Mouse (Mus musculus): Measurements from ENCODE around the gene Actr5. TPM values are rescaled to one million over a fixed set of nuclear protein-coding genes. Genes with fewer than 3 reads are reported as not detected.
A peak's percentile ranks its signal among the peaks of the same experiment; 100 is the strongest.

Actr5 gene
- polyA plus RNA-seq, 1 experiment from 2014 or later, result 16.6 TPM

DNA sequence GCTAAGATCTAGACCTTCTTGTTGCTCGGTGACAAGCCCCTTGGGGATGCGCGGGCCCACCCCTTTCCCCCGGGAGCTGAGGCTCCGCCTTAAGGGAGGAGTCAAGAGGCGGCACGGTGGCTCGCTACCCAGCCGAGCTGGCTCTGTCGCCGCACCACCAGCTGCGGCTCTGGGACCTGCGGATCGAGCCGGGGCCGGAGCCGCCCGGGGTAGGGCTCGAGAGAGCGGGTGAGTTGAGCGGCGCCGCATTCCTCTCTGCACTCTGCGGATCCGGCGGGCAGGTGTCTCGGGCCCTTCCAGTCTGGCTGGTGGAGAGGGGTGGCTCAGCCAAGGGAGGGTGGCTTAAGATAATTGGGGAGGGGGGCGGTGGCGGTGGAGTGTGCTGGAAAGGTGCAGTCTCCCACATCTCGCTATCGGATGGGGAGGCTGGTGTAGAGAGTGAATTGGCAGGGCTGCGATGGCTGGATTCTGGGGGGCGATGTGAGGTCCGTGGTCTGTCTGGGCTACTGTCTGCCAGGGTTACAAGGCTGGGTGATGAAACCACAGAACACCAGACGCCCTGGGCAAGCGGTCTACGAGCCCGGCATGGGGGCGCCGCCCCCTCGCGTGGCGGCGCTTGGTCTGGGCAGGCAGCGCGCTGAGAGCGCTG is 42.5 kb downstream of the Actr5 start:
- H3K9me3 ChIP-seq (ENCODE audit: control insufficient read depth, low read length), result no peaks in the 10 kb centered on the region
- no peak overlapping the region for H3K27ac ChIP-seq (ENCODE audit: low read depth, low read length)
- peak overlapping the region; percentile 45 for H3K4me3 ChIP-seq (ENCODE audit: low read depth, low read length)
- peak; percentile 79 for ATAC-seq (ENCODE audit: insufficient read depth, low FRiP score, low TSS enrichment)
- peaks cover 7% of the 10 kb centered on the region; the same call in 1 of the 2 replicates for H3K4me1 ChIP-seq (ENCODE audit: control insufficient read depth, insufficient read depth, low read length)
- H3K27me3 ChIP-seq (ENCODE audit: control insufficient read depth, insufficient read depth, low read length), result peaks cover 18% of the 10 kb centered on the region
- H3K4me2 ChIP-seq (ENCODE audit: low read depth), result peak overlapping the region; percentile 100
- H3K9ac ChIP-seq (ENCODE audit: low read length), result peak overlapping the region; percentile 51
- WGBS, result under 1% methylated on average over 44 of the region's 47 CpGs
- DNase-seq (ENCODE audit: low spot score), result peak; percentile 78
- H3K36me3 ChIP-seq (ENCODE audit: control insufficient read depth, insufficient read depth, low read length), result no peaks in the 10 kb centered on the region

GRCm38 (mm10) chr2:158667671-158668432 is 43.2 kb downstream of the Actr5 start:
- under 1% methylated on average over 54 of the region's 54 CpGs for WGBS
- H3K9me3 ChIP-seq (ENCODE audit: control insufficient read depth, low read length), result no peaks in the 10 kb centered on the region
- H3K4me2 ChIP-seq (ENCODE audit: low read depth), result peak overlapping the region; percentile 100
- no peaks in the 10 kb centered on the region for H3K36me3 ChIP-seq (ENCODE audit: control insufficient read depth, insufficient read depth, low read length)
- peaks cover 10% of the 10 kb centered on the region for H3K4me1 ChIP-seq (ENCODE audit: control insufficient read depth, insufficient read depth, low read length)
- peak overlapping the region; percentile 51 for H3K9ac ChIP-seq (ENCODE audit: low read length)
- H3K27ac ChIP-seq (ENCODE audit: low read depth, low read length), result no peak overlapping the region
- peaks cover 18% of the 10 kb centered on the region for H3K27me3 ChIP-seq (ENCODE audit: control insufficient read depth, insufficient read depth, low read length)
- ATAC-seq (ENCODE audit: insufficient read depth, low FRiP score, low TSS enrichment) (peak; percentile 61), DNase-seq (ENCODE audit: low spot score) (peak; percentile 71)
- H3K4me3 ChIP-seq (ENCODE audit: low read depth, low read length), result peak overlapping the region; percentile 45

DNA sequence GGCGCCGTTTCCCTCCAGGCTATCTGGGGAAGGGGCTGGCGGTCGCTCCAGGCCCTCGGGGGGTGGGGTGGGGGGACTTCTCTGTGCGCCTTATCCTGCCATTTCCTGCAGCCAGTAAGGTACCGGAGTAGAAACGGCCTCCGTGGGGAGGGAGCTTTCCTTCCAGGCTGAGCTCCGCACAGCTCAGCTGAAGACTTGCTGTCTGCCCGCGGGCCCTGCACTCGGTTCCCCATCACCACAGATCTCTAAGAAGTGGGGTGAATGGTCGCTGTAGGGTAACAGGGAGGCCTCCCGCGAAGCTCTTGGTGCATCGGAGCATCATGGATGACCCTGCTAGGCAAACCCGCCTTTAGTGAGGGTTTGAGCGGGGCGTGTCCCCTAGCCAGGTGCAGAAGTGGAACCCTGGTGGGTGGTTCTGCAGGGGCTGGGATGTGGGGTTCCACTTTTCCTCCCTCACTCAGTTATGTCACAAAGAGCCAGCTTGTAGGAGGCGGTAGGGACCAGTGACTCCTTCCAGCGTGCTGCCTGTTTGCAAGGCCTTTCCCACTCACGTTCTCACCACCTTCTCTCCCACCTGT is 43.8 kb downstream of the Actr5 start:
- ATAC-seq (ENCODE audit: insufficient read depth, low FRiP score, low TSS enrichment), result peak; percentile 21; the same call in 1 of the 2 replicates
- Histone ChIP-seq H3K36me3 (ENCODE audit: control insufficient read depth, insufficient read depth, low read length) (no peaks in the 10 kb centered on the region), H3K9me3 (ENCODE audit: control insufficient read depth, low read length) (no peaks in the 10 kb centered on the region), H3K9ac (ENCODE audit: low read length) (peak overlapping the region; percentile 51), H3K4me1 (ENCODE audit: control insufficient read depth, insufficient read depth, low read length) (peaks cover 17% of the 10 kb centered on the region), H3K4me3 (ENCODE audit: low read depth, low read length) (peak overlapping the region; percentile 45), H3K27ac (ENCODE audit: low read depth, low read length) (no peak overlapping the region), H3K4me2 (ENCODE audit: low read depth) (peak overlapping the region; percentile 100), H3K27me3 (ENCODE audit: control insufficient read depth, insufficient read depth, low read length) (peaks cover 18% of the 10 kb centered on the region)
- no peak for DNase-seq (ENCODE audit: low spot score)
- 7% methylated on average over 23 of the region's 23 CpGs for WGBS

DNA sequence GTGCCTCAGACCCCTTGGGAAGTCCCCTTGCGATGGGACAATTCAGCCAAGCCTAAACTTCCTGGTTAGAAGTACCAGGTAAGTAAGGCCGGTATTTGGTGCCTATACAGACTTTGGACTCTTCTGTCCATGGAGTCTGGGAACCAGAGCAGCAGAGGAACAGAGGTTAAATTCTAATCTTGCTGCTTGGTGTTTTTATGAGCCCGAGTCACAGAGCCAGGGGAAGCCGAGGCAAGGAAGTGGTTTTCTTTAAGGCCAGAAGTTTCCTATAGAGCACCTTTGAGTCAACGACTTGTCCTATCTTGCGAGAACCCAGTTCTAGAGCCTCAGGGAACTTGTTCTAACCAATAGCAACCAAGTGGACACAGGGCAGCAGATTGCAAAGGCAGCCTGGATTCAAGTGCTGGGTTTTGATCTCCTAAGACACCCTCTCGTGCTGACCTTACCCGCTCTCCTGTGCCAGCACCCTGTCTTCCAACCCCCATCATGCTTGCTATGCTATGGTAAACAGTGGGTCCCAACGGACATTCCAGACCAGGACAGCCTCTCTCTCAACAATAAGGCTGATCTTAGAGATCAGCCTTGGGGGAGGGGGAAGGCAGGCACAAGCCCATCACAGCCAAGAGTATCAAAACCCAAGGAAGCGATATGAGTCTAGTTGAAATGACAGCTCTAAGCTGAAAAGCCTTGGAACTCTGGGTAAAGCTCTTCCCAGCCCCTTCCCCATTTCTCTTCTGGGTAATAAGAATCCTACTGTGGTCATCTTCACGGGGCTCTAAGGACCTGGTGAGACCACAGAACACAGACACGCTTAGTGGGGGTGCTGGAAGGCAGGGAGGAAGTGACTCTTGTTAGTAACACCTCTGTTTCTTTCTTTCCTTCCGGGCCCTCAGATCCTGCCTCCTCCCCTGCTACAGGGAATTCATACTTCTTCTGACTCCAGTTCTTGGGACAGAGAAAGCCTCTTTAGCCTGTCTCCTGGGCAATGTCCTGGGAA is 44.8 kb downstream of the Actr5 start:
- DNase-seq (ENCODE audit: low spot score) (no peak), ATAC-seq (ENCODE audit: insufficient read depth, low FRiP score, low TSS enrichment) (no peak)
- no peak overlapping the region for H3K27ac ChIP-seq (ENCODE audit: low read depth, low read length)
- no peaks in the 10 kb centered on the region for H3K36me3 ChIP-seq (ENCODE audit: control insufficient read depth, insufficient read depth, low read length)
- H3K27me3 ChIP-seq (ENCODE audit: control insufficient read depth, insufficient read depth, low read length), result peaks cover 18% of the 10 kb centered on the region
- no peak overlapping the region for H3K9ac ChIP-seq (ENCODE audit: low read length)
- H3K4me3 ChIP-seq (ENCODE audit: low read depth, low read length), result no peak overlapping the region
- H3K9me3 ChIP-seq (ENCODE audit: control insufficient read depth, low read length), result no peaks in the 10 kb centered on the region
- 61% methylated on average over 13 of the region's 13 CpGs for WGBS
- H3K4me2 ChIP-seq (ENCODE audit: low read depth), result no peak overlapping the region
- peaks cover 17% of the 10 kb centered on the region for H3K4me1 ChIP-seq (ENCODE audit: control insufficient read depth, insufficient read depth, low read length)

DNA sequence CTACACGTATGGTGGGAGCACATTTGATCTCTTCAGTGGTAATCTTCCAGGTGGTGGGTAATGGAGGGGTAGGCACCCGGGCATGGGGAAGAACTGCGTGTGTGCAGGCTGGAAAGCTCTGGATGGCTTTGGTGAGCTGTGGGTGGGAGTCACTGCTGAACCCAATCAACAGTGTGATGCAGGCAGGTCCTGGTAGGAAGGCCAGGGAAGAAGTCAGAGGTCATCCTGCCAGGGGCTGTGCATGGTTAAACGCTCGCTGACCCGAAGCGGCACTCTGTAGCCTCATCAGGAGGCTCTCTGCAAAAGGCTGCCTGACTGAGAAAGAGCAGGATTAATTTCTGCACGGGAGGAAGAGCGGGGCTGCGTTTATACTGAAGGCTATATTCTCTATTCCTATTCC is 45.9 kb downstream of the Actr5 start:
- ATAC-seq (ENCODE audit: insufficient read depth, low FRiP score, low TSS enrichment), result no peak
- H3K27me3 ChIP-seq (ENCODE audit: control insufficient read depth, insufficient read depth, low read length), result peaks cover 18% of the 10 kb centered on the region
- H3K4me2 ChIP-seq (ENCODE audit: low read depth), result no peak overlapping the region
- DNase-seq (ENCODE audit: low spot score), result no peak
- H3K27ac ChIP-seq (ENCODE audit: low read depth, low read length), result no peak overlapping the region
- H3K9me3 ChIP-seq (ENCODE audit: control insufficient read depth, low read length), result no peaks in the 10 kb centered on the region
- no peak overlapping the region for H3K9ac ChIP-seq (ENCODE audit: low read length)
- 30% methylated on average over 10 of the region's 10 CpGs for WGBS
- H3K36me3 ChIP-seq (ENCODE audit: control insufficient read depth, insufficient read depth, low read length), result no peaks in the 10 kb centered on the region
- H3K4me3 ChIP-seq (ENCODE audit: low read depth, low read length), result no peak overlapping the region
- peaks cover 17% of the 10 kb centered on the region for H3K4me1 ChIP-seq (ENCODE audit: control insufficient read depth, insufficient read depth, low read length)

DNA sequence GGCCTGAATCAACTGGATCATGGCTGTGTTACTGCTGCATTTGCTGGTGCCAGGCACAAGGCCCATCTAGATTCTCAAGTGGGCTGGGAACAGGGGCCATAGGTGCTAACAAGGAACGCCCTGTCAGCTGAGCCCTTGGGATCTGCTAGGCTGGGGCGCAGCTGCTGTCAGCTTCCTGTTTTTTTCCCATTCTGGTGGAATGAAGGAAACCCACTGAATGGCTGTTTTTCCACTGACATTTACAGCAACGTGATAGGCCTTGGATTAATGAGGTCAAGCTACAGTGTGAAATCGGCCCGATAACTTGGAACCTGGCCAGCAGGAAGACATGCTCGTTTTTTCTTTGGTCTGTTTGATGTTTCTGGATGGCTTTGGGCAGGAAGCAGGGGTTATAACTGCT is 48.1 kb downstream of the Actr5 start:
- Histone ChIP-seq H3K27ac (ENCODE audit: low read depth, low read length) (0 out of 2 replicates have a peak overlapping the region, but pooled peaks have one; percentile 10), H3K4me2 (ENCODE audit: low read depth) (no peak overlapping the region), H3K9me3 (ENCODE audit: control insufficient read depth, low read length) (no peaks in the 10 kb centered on the region), H3K4me3 (ENCODE audit: low read depth, low read length) (no peak overlapping the region), H3K4me1 (ENCODE audit: control insufficient read depth, insufficient read depth, low read length) (peaks cover 16% of the 10 kb centered on the region), H3K27me3 (ENCODE audit: control insufficient read depth, insufficient read depth, low read length) (peaks cover 14% of the 10 kb centered on the region), H3K9ac (ENCODE audit: low read length) (no peak overlapping the region), H3K36me3 (ENCODE audit: control insufficient read depth, insufficient read depth, low read length) (no peaks in the 10 kb centered on the region)
- ATAC-seq (ENCODE audit: insufficient read depth, low FRiP score, low TSS enrichment) (no peak), DNase-seq (ENCODE audit: low spot score) (peak; percentile 38)
- WGBS, result 26% methylated on average over 6 of the region's 6 CpGs

- ATAC-seq (ENCODE audit: insufficient read depth, low FRiP score, low TSS enrichment), result no peak; the same call in 1 of the 2 replicates
- no peak for DNase-seq (ENCODE audit: low spot score)
- peaks cover 10% of the 10 kb centered on the region; the same call in 1 of the 2 replicates for H3K4me1 ChIP-seq (ENCODE audit: control insufficient read depth, insufficient read depth, low read length)
These were observed 48.8 kb downstream of the Actr5 start for GRCm38 (mm10) chr2:158673493-158673892.

DNA sequence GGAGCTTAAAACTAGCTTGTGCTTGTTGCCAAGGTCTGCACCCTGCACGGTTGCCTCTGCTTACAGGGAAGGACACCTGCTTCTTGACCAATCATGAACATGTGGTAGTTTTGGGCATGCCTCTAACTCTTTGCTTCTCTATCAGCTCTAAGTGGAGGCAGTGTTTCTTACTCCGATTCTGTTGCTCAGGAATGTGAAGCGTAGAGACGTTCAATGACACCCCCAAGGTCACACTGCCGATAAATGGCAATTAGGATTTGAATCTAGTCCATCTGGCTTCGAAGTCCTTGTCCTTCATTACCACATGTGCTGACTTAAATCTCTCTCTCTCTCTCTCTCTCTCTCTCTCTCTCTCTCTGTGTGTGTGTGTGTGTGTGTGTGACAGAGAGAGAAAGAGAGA is 49.4 kb downstream of the Actr5 start:
- Histone ChIP-seq H3K27ac (ENCODE audit: low read depth, low read length) (no peak overlapping the region), H3K4me1 (ENCODE audit: control insufficient read depth, insufficient read depth, low read length) (peaks cover 10% of the 10 kb centered on the region; the same call in 1 of the 2 replicates), H3K36me3 (ENCODE audit: control insufficient read depth, insufficient read depth, low read length) (no peaks in the 10 kb centered on the region), H3K27me3 (ENCODE audit: control insufficient read depth, insufficient read depth, low read length) (peaks cover 6% of the 10 kb centered on the region), H3K9ac (ENCODE audit: low read length) (no peak overlapping the region), H3K4me3 (ENCODE audit: low read depth, low read length) (no peak overlapping the region), H3K9me3 (ENCODE audit: control insufficient read depth, low read length) (no peaks in the 10 kb centered on the region), H3K4me2 (ENCODE audit: low read depth) (no peak overlapping the region)
- 83% methylated on average over 6 of the region's 6 CpGs for WGBS
- no peak for DNase-seq (ENCODE audit: low spot score)
- no peak for ATAC-seq (ENCODE audit: insufficient read depth, low FRiP score, low TSS enrichment)

More at GRCm38 (mm10) chr2:158673493-158673892, 48.8 kb downstream of the Actr5 start:
- 51% methylated on average over 4 of the region's 4 CpGs for WGBS
- Histone ChIP-seq H3K27me3 (ENCODE audit: control insufficient read depth, insufficient read depth, low read length) (peaks cover 12% of the 10 kb centered on the region), H3K36me3 (ENCODE audit: control insufficient read depth, insufficient read depth, low read length) (no peaks in the 10 kb centered on the region), H3K9me3 (ENCODE audit: control insufficient read depth, low read length) (no peaks in the 10 kb centered on the region), H3K9ac (ENCODE audit: low read length) (no peak overlapping the region), H3K27ac (ENCODE audit: low read depth, low read length) (0 out of 2 replicates have a peak overlapping the region, but pooled peaks have one; percentile 10), H3K4me3 (ENCODE audit: low read depth, low read length) (no peak overlapping the region), H3K4me2 (ENCODE audit: low read depth) (no peak overlapping the region)
